Mouse (Mus musculus): Measurements from ENCODE around the gene Sftpd. TPM values are rescaled to one million over a fixed set of nuclear protein-coding genes. Genes with fewer than 3 reads are reported as not detected.

Sftpd gene
- polyA plus RNA-seq, 1 experiment from 2014 or later, result 0.79 TPM

DNA sequence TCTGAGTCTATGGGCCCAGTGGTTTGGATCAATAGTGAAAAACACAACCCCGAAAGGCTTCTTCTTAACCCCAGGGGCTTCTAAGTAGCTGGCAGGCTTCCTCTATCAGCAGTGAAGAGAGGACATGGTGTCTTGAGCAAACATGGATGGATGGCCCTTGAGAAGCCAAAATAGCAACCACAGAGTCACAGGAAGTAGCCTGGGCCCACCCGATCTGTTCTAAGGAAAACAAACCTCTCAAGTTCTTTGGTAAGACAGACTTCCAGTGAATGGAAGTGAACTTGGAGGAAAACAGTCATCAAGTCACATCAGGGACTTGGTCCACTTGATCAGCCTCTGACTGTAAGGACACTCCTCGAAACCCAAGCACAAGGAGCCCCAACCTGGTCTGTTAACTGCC, 38.0 kb downstream of the Sftpd start:
- no peak overlapping the region for H3K4me2 ChIP-seq
- 78% methylated on average over 3 of the region's 3 CpGs for WGBS
- no peaks in the 10 kb centered on the region for H3K36me3 ChIP-seq
- H3K4me1 ChIP-seq, result no peaks in the 10 kb centered on the region
- H3K9ac ChIP-seq, result no peak overlapping the region
- no peak for ATAC-seq (ENCODE audit: insufficient number of reproducible peaks, low FRiP score, low TSS enrichment, low read depth)
- H3K27me3 ChIP-seq, result no peaks in the 10 kb centered on the region
- no peaks in the 10 kb centered on the region for H3K9me3 ChIP-seq
- no peak overlapping the region for H3K4me3 ChIP-seq
- no peak overlapping the region for H3K27ac ChIP-seq

DNA sequence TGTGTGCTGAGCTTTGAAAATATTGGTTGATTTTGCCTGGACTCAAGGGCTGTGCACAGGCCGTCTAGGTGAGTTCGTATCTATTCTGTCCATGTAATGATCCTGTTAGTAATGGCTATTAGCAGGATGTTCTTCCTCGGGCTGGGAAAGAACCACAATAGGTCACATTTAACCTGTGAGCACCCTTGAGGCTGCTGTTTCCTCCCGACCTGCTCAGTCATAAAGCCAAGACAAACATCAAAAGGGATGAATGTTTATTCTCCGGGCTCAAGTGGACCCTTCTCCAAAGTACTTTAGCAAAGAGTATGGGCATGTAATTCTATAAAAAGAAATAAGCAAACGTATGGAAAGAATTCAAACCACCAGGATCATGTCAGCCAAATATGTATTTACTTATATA, 38.9 kb downstream of the Sftpd start:
- WGBS, result 60% methylated on average over 6 of the region's 6 CpGs
- Histone ChIP-seq H3K4me1 (no peaks in the 10 kb centered on the region), H3K9me3 (no peaks in the 10 kb centered on the region), H3K36me3 (no peaks in the 10 kb centered on the region), H3K4me2 (no peak overlapping the region), H3K27ac (no peak overlapping the region), H3K4me3 (no peak overlapping the region), H3K27me3 (no peaks in the 10 kb centered on the region), H3K9ac (no peak overlapping the region)
- ATAC-seq (ENCODE audit: insufficient number of reproducible peaks, low FRiP score, low TSS enrichment, low read depth), result no peak

DNA sequence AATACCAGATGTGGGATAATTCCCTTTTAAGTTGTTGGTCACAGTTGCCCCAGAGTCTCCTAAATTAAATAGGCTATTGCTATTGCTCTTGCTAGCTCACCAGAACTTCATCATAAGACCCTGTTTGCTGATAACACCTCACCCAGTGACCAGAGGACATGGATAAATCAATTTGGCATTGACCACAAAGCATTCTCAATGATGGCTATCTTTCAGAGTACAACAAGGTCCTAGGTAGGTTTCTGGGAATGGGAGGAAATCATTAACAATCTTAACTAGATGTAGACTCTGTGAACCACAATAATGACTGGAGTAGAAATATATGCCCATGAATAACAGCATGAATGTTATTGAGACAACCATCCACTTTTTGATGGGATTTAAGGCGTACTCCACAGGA, 44.3 kb downstream of the Sftpd start:
- Histone ChIP-seq H3K27me3 (no peaks in the 10 kb centered on the region), H3K36me3 (no peaks in the 10 kb centered on the region), H3K9ac (no peak overlapping the region), H3K4me3 (no peak overlapping the region), H3K4me2 (no peak overlapping the region), H3K27ac (no peak overlapping the region), H3K4me1 (no peaks in the 10 kb centered on the region), H3K9me3 (no peaks in the 10 kb centered on the region)
- no peak for ATAC-seq (ENCODE audit: insufficient number of reproducible peaks, low FRiP score, low TSS enrichment, low read depth)
- 95% methylated on average over 1 of the region's 1 CpGs for WGBS

DNA sequence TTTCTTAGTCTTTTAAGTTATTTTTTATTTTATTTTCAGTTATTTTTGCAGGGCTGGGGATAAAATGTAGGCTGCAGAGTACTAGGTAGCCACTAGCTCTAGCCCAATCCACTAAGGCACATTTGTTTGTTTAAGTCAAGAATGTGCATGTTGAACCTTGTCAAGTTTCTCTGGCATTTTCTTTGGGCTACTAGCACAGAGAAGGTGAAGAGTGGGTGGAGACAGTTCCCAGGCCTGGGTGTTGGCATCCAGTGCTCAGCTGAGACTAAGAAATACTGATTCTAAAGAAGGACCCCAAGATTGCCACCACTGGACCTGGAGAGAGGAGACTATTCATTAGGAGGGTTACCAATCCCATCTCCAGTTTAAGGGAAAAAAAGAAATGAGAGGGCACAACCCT, 47.9 kb downstream of the Sftpd start:
- Histone ChIP-seq H3K27ac (no peak overlapping the region), H3K27me3 (no peaks in the 10 kb centered on the region), H3K4me1 (no peaks in the 10 kb centered on the region), H3K4me2 (no peak overlapping the region), H3K9me3 (no peaks in the 10 kb centered on the region), H3K9ac (no peak overlapping the region), H3K4me3 (no peak overlapping the region), H3K36me3 (no peaks in the 10 kb centered on the region)
- no peak for ATAC-seq (ENCODE audit: insufficient number of reproducible peaks, low FRiP score, low TSS enrichment, low read depth)

DNA sequence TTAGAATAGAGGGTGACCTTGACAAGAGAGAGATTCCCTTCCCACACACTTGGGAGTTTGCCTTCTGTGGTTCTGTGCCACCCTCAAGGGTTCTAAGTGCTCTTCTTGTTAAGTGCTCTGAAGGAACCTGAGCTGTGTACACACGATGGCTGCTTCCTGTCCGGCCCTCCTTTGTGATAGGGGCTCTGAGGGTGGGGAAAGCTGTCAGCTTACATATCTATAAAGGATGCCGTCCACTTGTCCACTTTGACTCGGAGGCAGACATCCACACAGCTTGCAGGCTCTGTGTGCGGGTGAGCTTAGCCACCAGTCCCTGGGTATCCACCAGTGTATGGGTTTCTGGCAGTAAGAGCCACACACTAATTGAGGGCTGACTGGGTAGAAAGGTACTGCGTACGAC, 53.4 kb downstream of the Sftpd start, which contains the start of gene Sftpa1:
TSS of gene Sftpa1 (plus strand) at position 243 of the 400 bp plus-strand sequence.
- Histone ChIP-seq H3K27me3 (no peaks in the 10 kb centered on the region), H3K4me3 (no peak within 1 kb of the TSS), H3K4me1 (no peaks in the 10 kb centered on the region), H3K4me2 (no peak within 1 kb of the TSS), H3K9me3 (no peaks in the 10 kb centered on the region), H3K27ac (no peak within 1 kb of the TSS), H3K9ac (no peak within 1 kb of the TSS), H3K36me3 (no peaks in the 10 kb centered on the region)
- no peak for ATAC-seq (ENCODE audit: insufficient number of reproducible peaks, low FRiP score, low TSS enrichment, low read depth)
- WGBS, result 83% methylated on average over 7 of the region's 7 CpGs

DNA sequence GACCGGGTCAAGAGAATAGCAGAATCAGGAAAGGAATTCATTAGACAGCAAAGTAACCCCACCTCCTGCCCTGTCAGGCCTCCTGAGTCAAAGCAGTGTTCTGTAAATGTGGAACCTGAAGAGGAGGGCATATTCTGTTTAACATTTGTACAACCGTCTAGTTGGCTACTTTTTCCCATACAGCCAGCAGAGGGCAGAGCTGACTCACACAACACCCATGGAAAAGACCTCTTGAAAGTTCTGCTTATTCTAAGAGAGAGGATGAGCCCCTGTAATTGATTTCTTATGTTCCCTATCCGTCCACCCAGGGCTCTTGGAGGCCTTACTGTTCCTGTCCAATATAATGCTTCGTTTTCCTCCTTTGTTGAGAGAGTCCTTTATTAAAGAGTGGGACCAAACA, 57.0 kb downstream of the Sftpd start:
- Histone ChIP-seq H3K27ac (no peak overlapping the region), H3K4me1 (no peaks in the 10 kb centered on the region), H3K4me3 (no peak overlapping the region), H3K36me3 (no peaks in the 10 kb centered on the region), H3K9me3 (no peaks in the 10 kb centered on the region), H3K9ac (no peak overlapping the region), H3K27me3 (no peaks in the 10 kb centered on the region), H3K4me2 (no peak overlapping the region)
- no peak for ATAC-seq (ENCODE audit: insufficient number of reproducible peaks, low FRiP score, low TSS enrichment, low read depth)
- WGBS, result 18% methylated on average over 4 of the region's 4 CpGs

DNA sequence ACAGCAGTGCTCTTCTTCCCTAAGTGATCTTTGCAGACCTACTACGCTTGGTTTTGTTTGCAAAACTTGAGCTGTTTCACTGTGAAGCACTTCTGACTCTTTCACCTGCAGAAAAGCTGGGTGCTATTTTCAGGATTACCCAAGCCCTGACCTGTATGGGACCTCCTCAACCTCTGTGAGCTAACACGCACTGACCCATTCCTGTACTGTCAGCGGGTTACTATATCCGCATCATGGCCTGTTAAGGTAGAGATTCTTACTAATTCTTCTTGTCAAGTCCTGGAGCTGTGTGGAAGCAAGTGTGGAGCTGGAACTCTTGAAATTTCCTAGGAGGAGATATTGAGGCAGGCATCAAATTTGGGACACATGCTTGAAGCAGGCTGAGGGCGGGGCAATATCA, 60.3 kb downstream of the Sftpd start:
- Histone ChIP-seq H3K4me3 (no peak overlapping the region), H3K9me3 (no peaks in the 10 kb centered on the region), H3K27me3 (no peaks in the 10 kb centered on the region), H3K27ac (no peak overlapping the region), H3K9ac (no peak overlapping the region), H3K4me1 (no peaks in the 10 kb centered on the region), H3K36me3 (no peaks in the 10 kb centered on the region), H3K4me2 (no peak overlapping the region)
- ATAC-seq (ENCODE audit: insufficient number of reproducible peaks, low FRiP score, low TSS enrichment, low read depth), result no peak
- 88% methylated on average over 5 of the region's 5 CpGs for WGBS

Other genes starting within 250 kb of the Sftpd start
- gene Tspan14, start 218.3 kb downstream of the Sftpd start, polyA plus RNA-seq (2015; fragmentation: Nextera tagmentation; extraction: Ambion mirVana), result 70.3 and 76.9 TPM in 2 replicates
- gene Fam213a, start 171.4 kb downstream of the Sftpd start, polyA plus RNA-seq (2015; fragmentation: Nextera tagmentation; extraction: Ambion mirVana), result 38.0 and 39.6 TPM in 2 replicates
- not detected in 2 replicates for gene Dydc2, start 115.9 kb downstream of the Sftpd start, polyA plus RNA-seq (2015; fragmentation: Nextera tagmentation; extraction: Ambion mirVana)
- gene Dydc1, start 112.2 kb downstream of the Sftpd start, polyA plus RNA-seq (2015; fragmentation: Nextera tagmentation; extraction: Ambion mirVana), result not detected in 2 replicates
- gene Mat1a, start 80.1 kb downstream of the Sftpd start, polyA plus RNA-seq (2015; fragmentation: Nextera tagmentation; extraction: Ambion mirVana), result 0.13 TPM in 1 of 2 replicates, not detected in the other
- gene Sftpa1, start 53.4 kb downstream of the Sftpd start, polyA plus RNA-seq (2015; fragmentation: Nextera tagmentation; extraction: Ambion mirVana), result not detected in 2 replicates
- not detected in 2 replicates for gene Mbl1, start 33.7 kb downstream of the Sftpd start, polyA plus RNA-seq (2015; fragmentation: Nextera tagmentation; extraction: Ambion mirVana)
- not detected in 2 replicates for gene Gm2832, start 93.7 kb upstream of the Sftpd start, polyA plus RNA-seq (2015; fragmentation: Nextera tagmentation; extraction: Ambion mirVana)
- not detected in 2 replicates for gene Gm5798, start 163.5 kb upstream of the Sftpd start, polyA plus RNA-seq (2015; fragmentation: Nextera tagmentation; extraction: Ambion mirVana)
- not detected in 2 replicates for gene Gm7945, start 201.2 kb upstream of the Sftpd start, polyA plus RNA-seq (2015; fragmentation: Nextera tagmentation; extraction: Ambion mirVana)
- not detected in 2 replicates for gene Gm6482, start 223.1 kb upstream of the Sftpd start, polyA plus RNA-seq (2015; fragmentation: Nextera tagmentation; extraction: Ambion mirVana)